In genomic region chr8:71406099-71407015, GRCm38 (mm10) we compare ENCODE assay signal across 8 mouse cellular contexts. TPM values are rescaled to one million over a fixed set of nuclear protein-coding genes. Genes with fewer than 3 reads are reported as not detected.
DNase-seq lines count a peak whose midpoint lies in the region; ATAC-seq and TF ChIP-seq lines count a peak whose summit lies in the region.

No protein-coding gene starts in this region.

- peak; percentile 62 for ATAC-seq in hindbrain, embryonic 13.5 days (ENCODE audit: low FRiP score)
- peak; percentile 59; the same call in 1 of the 2 replicates for ATAC-seq in limb, embryonic 15.5 days (ENCODE audit: insufficient number of reproducible peaks, low FRiP score, low TSS enrichment, low read depth)
- ATAC-seq in midbrain, embryonic 14.5 days (ENCODE audit: low FRiP score, low TSS enrichment) = peak; percentile 59
- ATAC-seq in stomach, embryonic 16.5 days (ENCODE audit: insufficient read depth, low FRiP score) = peak; percentile 76

- peak overlapping the region; percentile 91 for H3K4me2 ChIP-seq in hindbrain, embryonic 13.5 days
- peak overlapping the region; percentile 96 for H3K4me2 ChIP-seq in limb, embryonic 15.5 days
- H3K4me2 ChIP-seq in midbrain, embryonic 14.5 days (ENCODE audit: low read length) = peak overlapping the region; percentile 90
- H3K4me2 ChIP-seq in stomach, embryonic 16.5 days (ENCODE audit: low read depth, low read length) = peak overlapping the region; percentile 96

- no peaks in the 10 kb centered on the region for H3K9me3 ChIP-seq in hindbrain, embryonic 13.5 days
- no peaks in the 10 kb centered on the region for H3K9me3 ChIP-seq in limb, embryonic 15.5 days
- no peaks in the 10 kb centered on the region for H3K9me3 ChIP-seq in midbrain, embryonic 14.5 days (ENCODE audit: control insufficient read depth, low read length)
- H3K9me3 ChIP-seq in stomach, embryonic 16.5 days (replicated peaks; ENCODE audit: control insufficient read depth, low read length) = no peaks in the 10 kb centered on the region

- DNase-seq in cerebellum, adult 2 months = peak; percentile 37 to 51
- no peak for DNase-seq in cerebellum, adult 11 months
- peak; percentile 18 for DNase-seq in fibroblast of lung, adult 2 months (ENCODE audit: low read depth)
- peak; percentile 52 for DNase-seq in midbrain, embryonic 14.5 days

- H3K27ac ChIP-seq in cerebellum, adult 2 months (ENCODE audit: insufficient read depth, low read length) = no peak overlapping the region
- peak overlapping the region; percentile 27; the same call in 1 of the 2 replicates for H3K27ac ChIP-seq in bone marrow macrophage, adult 2 months (ENCODE audit: insufficient read depth, low read depth, low read length)
- no peak overlapping the region; the same call in 1 of the 2 replicates for H3K27ac ChIP-seq in hindbrain, embryonic 13.5 days
- no peak overlapping the region; the same call in 1 of the 2 replicates for H3K27ac ChIP-seq in limb, embryonic 15.5 days
- no peak overlapping the region for H3K27ac ChIP-seq in midbrain, embryonic 14.5 days (replicated peaks; ENCODE audit: low read depth, low read length)
- peak overlapping the region; percentile 57 for H3K27ac ChIP-seq in stomach, embryonic 16.5 days (ENCODE audit: low read length)

- no peaks in the 10 kb centered on the region for H3K27me3 ChIP-seq in cerebellum, adult 2 months (ENCODE audit: control insufficient read depth, insufficient read depth, low read length)
- no peaks in the 10 kb centered on the region for H3K27me3 ChIP-seq in hindbrain, embryonic 13.5 days
- no peaks in the 10 kb centered on the region for H3K27me3 ChIP-seq in limb, embryonic 15.5 days
- no peaks in the 10 kb centered on the region for H3K27me3 ChIP-seq in midbrain, embryonic 14.5 days (ENCODE audit: control insufficient read depth, insufficient read depth, low read length)
- no peaks in the 10 kb centered on the region for H3K27me3 ChIP-seq in stomach, embryonic 16.5 days (ENCODE audit: control insufficient read depth, insufficient read depth, low read length)

- 0 out of 2 replicates have a peak, but pooled peaks cover 3% of the 10 kb centered on the region for H3K4me1 ChIP-seq in cerebellum, adult 2 months (ENCODE audit: control insufficient read depth, insufficient read depth, low read length)
- H3K4me1 ChIP-seq in bone marrow macrophage, adult 2 months (ENCODE audit: control insufficient read depth, insufficient read depth, low read length) = peaks cover 22% of the 10 kb centered on the region
- H3K4me1 ChIP-seq in hindbrain, embryonic 13.5 days (replicated peaks) = peaks cover 21% of the 10 kb centered on the region
- H3K4me1 ChIP-seq in limb, embryonic 15.5 days = peaks cover 21% of the 10 kb centered on the region
- peaks cover 11% of the 10 kb centered on the region for H3K4me1 ChIP-seq in midbrain, embryonic 14.5 days (ENCODE audit: control insufficient read depth, insufficient read depth, low read length)
- peaks cover 20% of the 10 kb centered on the region for H3K4me1 ChIP-seq in stomach, embryonic 16.5 days (ENCODE audit: control insufficient read depth, insufficient read depth, low read length)

- H3K36me3 ChIP-seq in hindbrain, embryonic 13.5 days = peaks cover 10% of the 10 kb centered on the region
- peaks cover 15% of the 10 kb centered on the region for H3K36me3 ChIP-seq in limb, embryonic 15.5 days
- H3K36me3 ChIP-seq in midbrain, embryonic 14.5 days (ENCODE audit: control insufficient read depth, insufficient read depth, low read length) = 0 out of 2 replicates have a peak, but pooled peaks cover 3% of the 10 kb centered on the region
- peaks cover 24% of the 10 kb centered on the region; the same call in 1 of the 2 replicates for H3K36me3 ChIP-seq in stomach, embryonic 16.5 days (ENCODE audit: control insufficient read depth, insufficient read depth, low read length)

- peak; percentile 59; the same call in 1 of the 2 replicates for TF ChIP-seq CTCF in cerebellum, adult 2 months (IDR thresholded peaks at IDR 0.05; ENCODE audit: borderline replicate concordance, insufficient read depth, low read depth, low read length)
- TF ChIP-seq CTCF in bone marrow macrophage, adult 2 months (IDR thresholded peaks at IDR 0.05; ENCODE audit: low read depth, low read length) = peak; percentile 48

- peak overlapping the region; percentile 1 for H3K4me3 ChIP-seq in cerebellum, adult 2 months (replicated peaks; ENCODE audit: insufficient read depth, low read depth, low read length)
- H3K4me3 ChIP-seq in bone marrow macrophage, adult 2 months (ENCODE audit: insufficient read depth, low read length) = peak overlapping the region; percentile 79
- peak overlapping the region; percentile 47 for H3K4me3 ChIP-seq in hindbrain, embryonic 13.5 days
- peak overlapping the region; percentile 66 for H3K4me3 ChIP-seq in limb, embryonic 15.5 days
- H3K4me3 ChIP-seq in midbrain, embryonic 14.5 days (replicated peaks; ENCODE audit: low read depth, low read length) = peak overlapping the region; percentile 41
- peak overlapping the region; percentile 78 for H3K4me3 ChIP-seq in stomach, embryonic 16.5 days (replicated peaks; ENCODE audit: low read length)

- TF ChIP-seq POLR2A in cerebellum, adult 2 months (IDR thresholded peaks at IDR 0.05; ENCODE audit: borderline replicate concordance, insufficient read depth, low read length) = no peak
- TF ChIP-seq POLR2A in bone marrow macrophage, adult 2 months (IDR thresholded peaks at IDR 0.05; ENCODE audit: borderline replicate concordance, low read depth, low read length) = no peak

- under 1% methylated on average over 55 of the region's 55 CpGs for WGBS in cerebellum, adult 2 months
- WGBS in hindbrain, embryonic 13.5 days = under 1% methylated on average over 55 of the region's 55 CpGs
- WGBS in limb, embryonic 15.5 days = under 1% methylated on average over 55 of the region's 55 CpGs
- under 1% methylated on average over 55 of the region's 55 CpGs for WGBS in midbrain, embryonic 14.5 days
- under 1% methylated on average over 55 of the region's 55 CpGs for WGBS in stomach, embryonic 16.5 days

- peak overlapping the region; percentile 60; the same call in 1 of the 2 replicates for H3K9ac ChIP-seq in hindbrain, embryonic 13.5 days
- peak overlapping the region; percentile 54; the same call in 1 of the 2 replicates for H3K9ac ChIP-seq in limb, embryonic 15.5 days
- H3K9ac ChIP-seq in midbrain, embryonic 14.5 days (replicated peaks; ENCODE audit: low read length) = peak overlapping the region; percentile 46; the same call in 1 of the 2 replicates
- H3K9ac ChIP-seq in stomach, embryonic 16.5 days (ENCODE audit: low read length) = peak overlapping the region; percentile 81

RNA-seq across cellular contexts. Expression of gene Ankle1, which starts 0.5 kb away (rescaled TPM):
- 0.43 and 0.44 TPM in 2 replicates for polyA plus RNA-seq in cerebellum, adult 2 months (2012; rRNA removed)
- 9.8 and 14.0 TPM in 2 replicates for polyA plus RNA-seq in bone marrow macrophage, adult 2 months (2012; ENCODE audit: insufficient read depth, insufficient read length, missing spikeins)
- polyA plus RNA-seq in hindbrain, embryonic 13.5 days (2015; fragmentation: Nextera tagmentation; extraction: Ambion mirVana) = 9.5 and 10.3 TPM in 2 replicates
- 30.2 and 30.6 TPM in 2 replicates for polyA plus RNA-seq in limb, embryonic 15.5 days (2015; fragmentation: Nextera tagmentation; extraction: Ambion mirVana)
- polyA plus RNA-seq in midbrain, embryonic 14.5 days (2014; fragmentation: Nextera tagmentation; extraction: Ambion mirVana) = 3.0 and 5.3 TPM in 2 replicates
- polyA plus RNA-seq in stomach, embryonic 16.5 days (2015; fragmentation: Nextera tagmentation; extraction: Ambion mirVana) = 38.7 and 42.5 TPM in 2 replicates

RNA-seq across cellular contexts. Expression of gene Babam1, which starts 9.7 kb away (rescaled TPM):
- 163 and 179 TPM in 2 replicates for polyA plus RNA-seq in cerebellum, adult 2 months (2012; rRNA removed)
- polyA plus RNA-seq in bone marrow macrophage, adult 2 months (2012; ENCODE audit: insufficient read depth, insufficient read length, missing spikeins) = 75.8 and 89.1 TPM in 2 replicates
- polyA plus RNA-seq in hindbrain, embryonic 13.5 days (2015; fragmentation: Nextera tagmentation; extraction: Ambion mirVana) = 83.3 and 90.9 TPM in 2 replicates
- polyA plus RNA-seq in limb, embryonic 15.5 days (2015; fragmentation: Nextera tagmentation; extraction: Ambion mirVana) = 84.9 and 90.7 TPM in 2 replicates
- polyA plus RNA-seq in midbrain, embryonic 14.5 days (2014; fragmentation: Nextera tagmentation; extraction: Ambion mirVana) = 78.3 and 88.4 TPM in 2 replicates
- 72.2 and 77.4 TPM in 2 replicates for polyA plus RNA-seq in stomach, embryonic 16.5 days (2015; fragmentation: Nextera tagmentation; extraction: Ambion mirVana)

RNA-seq across cellular contexts. Expression of gene Ushbp1, which starts 10.8 kb away (rescaled TPM):
- polyA plus RNA-seq in cerebellum, adult 2 months (2012; rRNA removed) = 9.5 and 9.7 TPM in 2 replicates
- 0.21 TPM in 1 of 2 replicates, not detected in the other for polyA plus RNA-seq in bone marrow macrophage, adult 2 months (2012; ENCODE audit: insufficient read depth, insufficient read length, missing spikeins)
- polyA plus RNA-seq in hindbrain, embryonic 13.5 days (2015; fragmentation: Nextera tagmentation; extraction: Ambion mirVana) = 6.2 and 7.1 TPM in 2 replicates
- 10.3 and 13.4 TPM in 2 replicates for polyA plus RNA-seq in limb, embryonic 15.5 days (2015; fragmentation: Nextera tagmentation; extraction: Ambion mirVana)
- polyA plus RNA-seq in midbrain, embryonic 14.5 days (2014; fragmentation: Nextera tagmentation; extraction: Ambion mirVana) = 3.5 and 5.7 TPM in 2 replicates
- polyA plus RNA-seq in stomach, embryonic 16.5 days (2015; fragmentation: Nextera tagmentation; extraction: Ambion mirVana) = 12.7 and 12.8 TPM in 2 replicates

RNA-seq across cellular contexts. Expression of gene Nr2f6, which starts 24.6 kb away (rescaled TPM):
- 53.0 and 59.8 TPM in 2 replicates for polyA plus RNA-seq in cerebellum, adult 2 months (2012; rRNA removed)
- 20.2 and 23.9 TPM in 2 replicates for polyA plus RNA-seq in bone marrow macrophage, adult 2 months (2012; ENCODE audit: insufficient read depth, insufficient read length, missing spikeins)
- 20.2 and 21.3 TPM in 2 replicates for polyA plus RNA-seq in hindbrain, embryonic 13.5 days (2015; fragmentation: Nextera tagmentation; extraction: Ambion mirVana)
- 40.4 and 42.9 TPM in 2 replicates for polyA plus RNA-seq in limb, embryonic 15.5 days (2015; fragmentation: Nextera tagmentation; extraction: Ambion mirVana)
- polyA plus RNA-seq in midbrain, embryonic 14.5 days (2014; fragmentation: Nextera tagmentation; extraction: Ambion mirVana) = 24.9 and 29.4 TPM in 2 replicates
- 17.3 and 24.1 TPM in 2 replicates for polyA plus RNA-seq in stomach, embryonic 16.5 days (2015; fragmentation: Nextera tagmentation; extraction: Ambion mirVana)

RNA-seq across cellular contexts. Expression of gene Ocel1, which starts 35.3 kb away (rescaled TPM):
- polyA plus RNA-seq in cerebellum, adult 2 months (2012; rRNA removed) = 7.3 and 8.0 TPM in 2 replicates
- polyA plus RNA-seq in bone marrow macrophage, adult 2 months (2012; ENCODE audit: insufficient read depth, insufficient read length, missing spikeins) = 18.5 and 23.5 TPM in 2 replicates
- polyA plus RNA-seq in hindbrain, embryonic 13.5 days (2015; fragmentation: Nextera tagmentation; extraction: Ambion mirVana) = 4.6 and 6.2 TPM in 2 replicates
- polyA plus RNA-seq in limb, embryonic 15.5 days (2015; fragmentation: Nextera tagmentation; extraction: Ambion mirVana) = 5.7 and 7.0 TPM in 2 replicates
- polyA plus RNA-seq in midbrain, embryonic 14.5 days (2014; fragmentation: Nextera tagmentation; extraction: Ambion mirVana) = 4.2 and 4.3 TPM in 2 replicates
- 5.6 and 6.5 TPM in 2 replicates for polyA plus RNA-seq in stomach, embryonic 16.5 days (2015; fragmentation: Nextera tagmentation; extraction: Ambion mirVana)

Comparison
In these comparisons a context has a peak if more than half of its experiments do, and no peak if none do; other contexts are left out.
1. H3K27ac ChIP-seq: peak in bone marrow macrophage, adult 2 months (single experiment) and stomach, embryonic 16.5 days (single experiment); none in cerebellum, adult 2 months (single experiment), hindbrain, embryonic 13.5 days (single experiment), limb, embryonic 15.5 days (single experiment) and midbrain, embryonic 14.5 days (single experiment).
2. H3K4me3 ChIP-seq: peak in every context shown above with its lines; median percentile 79 in bone marrow macrophage, adult 2 months; 78 in stomach, embryonic 16.5 days; 66 in limb, embryonic 15.5 days; 47 in hindbrain, embryonic 13.5 days; 41 in midbrain, embryonic 14.5 days; 1 in cerebellum, adult 2 months.
3. Peak in every context shown above with its lines, with median percentiles within 50 percentile points of each other: ATAC-seq, H3K4me2 ChIP-seq and H3K9ac ChIP-seq.